In the genomic region with DNA sequence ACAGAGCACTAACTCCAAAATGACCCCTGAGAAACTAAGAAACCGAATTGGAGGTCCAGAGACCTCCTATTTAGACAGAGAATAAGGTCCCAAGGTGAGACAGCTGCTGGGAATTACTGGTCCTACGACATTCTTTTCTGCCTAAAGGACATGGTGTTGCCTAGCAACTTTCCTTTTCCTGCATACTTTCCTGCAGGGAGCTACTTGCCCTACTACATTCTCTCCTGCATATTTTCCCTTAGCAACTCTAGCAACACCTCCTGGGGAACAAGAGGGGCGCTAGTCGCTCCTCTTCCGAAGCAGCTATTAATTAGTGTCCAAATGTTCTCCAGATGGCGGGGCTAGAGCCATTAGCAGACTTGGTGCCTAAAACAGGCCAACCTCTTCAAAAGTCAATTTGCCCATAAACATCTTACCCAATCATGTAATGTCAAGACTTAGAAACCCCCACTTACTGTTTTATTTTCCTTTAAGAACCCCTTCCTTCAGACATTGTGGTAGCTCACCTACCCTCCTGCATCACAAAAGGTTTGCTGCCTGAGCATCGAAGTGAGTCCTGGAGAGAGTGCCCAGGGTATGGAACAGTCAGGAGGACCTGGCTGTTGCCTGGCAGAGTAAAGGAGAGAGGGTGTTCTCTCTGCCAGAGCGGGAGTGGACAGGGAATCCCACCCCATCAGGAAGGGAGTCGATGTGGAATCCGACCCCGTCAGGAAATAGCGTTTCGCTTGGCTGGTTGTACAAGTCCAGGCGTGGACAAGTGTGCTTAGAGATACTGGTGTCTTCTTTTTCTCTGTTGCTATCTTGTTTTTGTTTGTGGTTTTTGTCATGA, we compare ENCODE assay signal across 8 mouse cellular contexts. TPM values are rescaled to one million over a fixed set of nuclear protein-coding genes. Genes with fewer than 3 reads are reported as not detected.
A peak's percentile ranks its signal among the peaks of the same experiment; 100 is the strongest.
DNase-seq lines count a peak whose midpoint lies in the region; ATAC-seq and TF ChIP-seq lines count a peak whose summit lies in the region.

No protein-coding gene starts in this region.

- TF ChIP-seq POLR2A in limb, embryonic 14.5 days (IDR thresholded peaks at IDR 0.05; ENCODE audit: borderline replicate concordance, extremely low read depth, insufficient read depth, insufficient read length): no peak

- 0 out of 2 replicates have a peak, but pooled peaks have one; percentile 6 for TF ChIP-seq CTCF in forebrain, postnatal 0 days (IDR thresholded peaks at IDR 0.05; ENCODE audit: low read depth)

- ATAC-seq in forebrain, postnatal 0 days: peak; percentile 27; the same call in 1 of the 2 replicates
- no peak for ATAC-seq in forebrain, embryonic 13.5 days
- 0 out of 2 replicates have a peak, but pooled peaks have one; percentile 37 for ATAC-seq in erythroid progenitor cell, adult 5-6 weeks (replicated peaks; ENCODE audit: low FRiP score, poor library complexity, severe bottlenecking)
- ATAC-seq in limb, embryonic 14.5 days (ENCODE audit: low FRiP score, low read depth): peak; percentile 78

- intact Hi-C loops in left cerebral cortex, postnatal 36 days (cut with DNase I): no loop called here

- no peak overlapping the region for H3K9ac ChIP-seq in forebrain, postnatal 0 days
- H3K9ac ChIP-seq in forebrain, embryonic 13.5 days: no peak overlapping the region
- no peak overlapping the region for H3K9ac ChIP-seq in ES-E14 (ENCODE audit: insufficient read depth, low read depth, low read length, poor library complexity, severe bottlenecking)
- H3K9ac ChIP-seq in limb, embryonic 14.5 days (ENCODE audit: low read depth, low read length, severe bottlenecking): no peak overlapping the region

- H3K4me3 ChIP-seq in forebrain, postnatal 0 days (ENCODE audit: low read depth, low read length): no peak overlapping the region
- no peak overlapping the region for H3K4me3 ChIP-seq in forebrain, embryonic 13.5 days
- H3K4me3 ChIP-seq in ES-E14 (ENCODE audit: insufficient read depth in 1 of 2, low read depth in 1 of 2, low read length in 2 of 2, poor library complexity in 1 of 2, severe bottlenecking in 1 of 2): no peak overlapping the region
- no peak overlapping the region for H3K4me3 ChIP-seq in limb, embryonic 14.5 days (replicated peaks; ENCODE audit: low read length)

- H3K9me3 ChIP-seq in forebrain, postnatal 0 days (ENCODE audit: low read length): no peaks in the 10 kb centered on the region
- no peaks in the 10 kb centered on the region for H3K9me3 ChIP-seq in forebrain, embryonic 13.5 days (replicated peaks)
- no peaks in the 10 kb centered on the region for H3K9me3 ChIP-seq in ES-E14 (ENCODE audit: control insufficient read depth, insufficient read depth, low read depth, low read length)
- no peaks in the 10 kb centered on the region for H3K9me3 ChIP-seq in limb, embryonic 14.5 days (ENCODE audit: control insufficient read depth, low read length)

- H3K27ac ChIP-seq in forebrain, postnatal 0 days (ENCODE audit: low read depth, low read length): no peak overlapping the region
- no peak overlapping the region for H3K27ac ChIP-seq in forebrain, embryonic 13.5 days
- H3K27ac ChIP-seq in ES-E14 (ENCODE audit: insufficient read depth, low read depth, low read length, poor library complexity, severe bottlenecking): peak overlapping the region; percentile 54
- H3K27ac ChIP-seq in limb, embryonic 14.5 days (replicated peaks; ENCODE audit: low read depth, low read length): peak overlapping the region; percentile 35; the same call in 1 of the 2 replicates

- WGBS in forebrain, postnatal 0 days: 47% methylated on average over 14 of the region's 14 CpGs
- WGBS in forebrain, embryonic 13.5 days: 43% methylated on average over 14 of the region's 14 CpGs
- WGBS in limb, embryonic 14.5 days: 14% methylated on average over 14 of the region's 14 CpGs

- no peaks in the 10 kb centered on the region for H3K27me3 ChIP-seq in forebrain, postnatal 0 days (ENCODE audit: insufficient read depth, low read length)
- no peaks in the 10 kb centered on the region for H3K27me3 ChIP-seq in forebrain, embryonic 13.5 days
- H3K27me3 ChIP-seq in limb, embryonic 14.5 days (ENCODE audit: control insufficient read depth, insufficient read depth, low read length): no peaks in the 10 kb centered on the region

- in situ Hi-C loops in ES-E14 (cut with MboI; ENCODE audit: low sequenced_read_pairs in 2 of 2, unreplicated experiment in 2 of 2): no loop called here

- no peak overlapping the region for H3K4me2 ChIP-seq in forebrain, postnatal 0 days (ENCODE audit: low read depth)
- H3K4me2 ChIP-seq in forebrain, embryonic 13.5 days: no peak overlapping the region
- H3K4me2 ChIP-seq in limb, embryonic 14.5 days (replicated peaks; ENCODE audit: low read depth, low read length, severe bottlenecking): peak overlapping the region; percentile 20

- H3K4me1 ChIP-seq in forebrain, postnatal 0 days (ENCODE audit: insufficient read depth): no peaks in the 10 kb centered on the region
- 0 out of 2 replicates have a peak, but pooled peaks cover 5% of the 10 kb centered on the region for H3K4me1 ChIP-seq in forebrain, embryonic 13.5 days
- peaks cover 5% of the 10 kb centered on the region in 2 experiments; a peak in 2 of 4 replicates for H3K4me1 ChIP-seq in ES-E14 (ENCODE audit: control insufficient read depth in 2 of 2, insufficient read depth in 2 of 2, low read length in 2 of 2, poor library complexity in 1 of 2)
- H3K4me1 ChIP-seq in limb, embryonic 14.5 days (ENCODE audit: control insufficient read depth, insufficient read depth, low read length): peaks cover 11% of the 10 kb centered on the region

- no peak for DNase-seq in forebrain, postnatal 0 days
- DNase-seq in ES-E14 (ENCODE audit: low read depth, low spot score): peak; percentile 20
- DNase-seq in limb, embryonic 14.5 days (ENCODE audit: low spot score): peak; percentile 68
- peak; percentile 41 for DNase-seq in retina, embryonic 14.5 days (ENCODE audit: low spot score)
- DNase-seq in left cerebral cortex, postnatal 36 days (ENCODE audit: low spot score in 2 of 2): no peak
- DNase-seq in frontal cortex, postnatal 36 days (ENCODE audit: low spot score in 2 of 2): no peak

- no peaks in the 10 kb centered on the region for H3K36me3 ChIP-seq in forebrain, postnatal 0 days (ENCODE audit: insufficient read depth)
- H3K36me3 ChIP-seq in forebrain, embryonic 13.5 days (ENCODE audit: poor library complexity, severe bottlenecking): no peaks in the 10 kb centered on the region
- H3K36me3 ChIP-seq in ES-E14 (ENCODE audit: control insufficient read depth, insufficient read depth, low read length, poor library complexity, severe bottlenecking): no peaks in the 10 kb centered on the region
- no peaks in the 10 kb centered on the region for H3K36me3 ChIP-seq in limb, embryonic 14.5 days (ENCODE audit: control insufficient read depth, insufficient read depth, low read length)

TF ChIP-seq in ES-E14, 5 proteins besides CTCF, POLR2A, EP300 and RAD21:
- no peak for TF ChIP-seq ZC3H11A (IDR thresholded peaks at IDR 0.05; ENCODE audit: borderline replicate concordance, low read depth, low read length)
- TF ChIP-seq HCFC1 (IDR thresholded peaks at IDR 0.05; ENCODE audit: borderline replicate concordance, insufficient read depth, low read length): no peak
- peak; percentile 64; the same call in 1 of the 2 replicates for TF ChIP-seq CHD2 (IDR thresholded peaks at IDR 0.05; ENCODE audit: low read depth, low read length)
- TF ChIP-seq ZNF384 (IDR thresholded peaks at IDR 0.05; ENCODE audit: low read depth, low read length): no peak
- no peak for TF ChIP-seq MAFK (IDR thresholded peaks at IDR 0.05; ENCODE audit: insufficient read depth, low read depth, low read length)

RNA-seq across cellular contexts. Expression of gene Zfp53, which starts 15.2 kb away (rescaled TPM):
- 6.2 and 6.6 TPM in 2 replicates for total RNA-seq in forebrain, postnatal 0 days (2014; rRNA removed)
- polyA plus RNA-seq in forebrain, postnatal 0 days (2015; fragmentation: Nextera tagmentation; extraction: Ambion mirVana): 8.0 and 11.3 TPM in 2 replicates
- 10.5 and 10.8 TPM in 2 replicates for polyA plus RNA-seq in forebrain, embryonic 13.5 days (2015; fragmentation: Nextera tagmentation; extraction: Ambion mirVana)
- 5.0 and 5.9 TPM in 2 replicates for total RNA-seq in ES-E14 (2012; rRNA removed)
- total RNA-seq in erythroid progenitor cell, adult 5-6 weeks (2015; ENCODE audit: low replicate concordance): 2.1 and 11.5 TPM in 2 replicates
- 3.3 and 9.1 TPM in 2 replicates for total RNA-seq in erythroid progenitor cell, adult 5-6 weeks (2017; ENCODE audit: low replicate concordance)
- 3.4 and 5.3 TPM in 2 replicates for polyA plus RNA-seq in limb, embryonic 14.5 days (2012; rRNA removed)
- 9.4 and 10.3 TPM in 2 replicates for polyA plus RNA-seq in limb, embryonic 14.5 days (2014; fragmentation: Nextera tagmentation; extraction: Ambion mirVana)
- 1 to 10 TPM; 3.6 to 4.5 TPM for total RNA-seq in left cerebral cortex, postnatal 36 days (2021)

RNA-seq across cellular contexts. Expression of gene Zfp51, which starts 23.4 kb away (rescaled TPM):
- total RNA-seq in forebrain, postnatal 0 days (2014; rRNA removed): 6.5 and 7.7 TPM in 2 replicates
- 6.0 and 6.6 TPM in 2 replicates for polyA plus RNA-seq in forebrain, postnatal 0 days (2015; fragmentation: Nextera tagmentation; extraction: Ambion mirVana)
- 13.1 and 15.2 TPM in 2 replicates for polyA plus RNA-seq in forebrain, embryonic 13.5 days (2015; fragmentation: Nextera tagmentation; extraction: Ambion mirVana)
- 6.6 and 8.1 TPM in 2 replicates for total RNA-seq in ES-E14 (2012; rRNA removed)
- 3.4 and 10.1 TPM in 2 replicates for total RNA-seq in erythroid progenitor cell, adult 5-6 weeks (2015; ENCODE audit: low replicate concordance)
- 6.5 and 11.9 TPM in 2 replicates for total RNA-seq in erythroid progenitor cell, adult 5-6 weeks (2017; ENCODE audit: low replicate concordance)
- 5.4 and 7.1 TPM in 2 replicates for polyA plus RNA-seq in limb, embryonic 14.5 days (2012; rRNA removed)
- polyA plus RNA-seq in limb, embryonic 14.5 days (2014; fragmentation: Nextera tagmentation; extraction: Ambion mirVana): 14.7 and 16.6 TPM in 2 replicates
- total RNA-seq in left cerebral cortex, postnatal 36 days (2021): 1 to 10 TPM; 3.4 to 5.3 TPM

RNA-seq across cellular contexts. Expression of gene Zfp54, which starts 50.5 kb away (rescaled TPM):
- total RNA-seq in forebrain, postnatal 0 days (2014; rRNA removed): 3.1 and 4.2 TPM in 2 replicates
- 1.3 and 3.0 TPM in 2 replicates for polyA plus RNA-seq in forebrain, postnatal 0 days (2015; fragmentation: Nextera tagmentation; extraction: Ambion mirVana)
- 3.6 and 3.9 TPM in 2 replicates for polyA plus RNA-seq in forebrain, embryonic 13.5 days (2015; fragmentation: Nextera tagmentation; extraction: Ambion mirVana)
- total RNA-seq in ES-E14 (2012; rRNA removed): 2.7 and 3.3 TPM in 2 replicates
- total RNA-seq in erythroid progenitor cell, adult 5-6 weeks (2015; ENCODE audit: low replicate concordance): 1.1 and 1.3 TPM in 2 replicates
- 8.5 TPM in 1 of 2 replicates, not detected in the other for total RNA-seq in erythroid progenitor cell, adult 5-6 weeks (2017; ENCODE audit: low replicate concordance)
- polyA plus RNA-seq in limb, embryonic 14.5 days (2012; rRNA removed): 1.8 and 2.5 TPM in 2 replicates
- 4.5 and 5.2 TPM in 2 replicates for polyA plus RNA-seq in limb, embryonic 14.5 days (2014; fragmentation: Nextera tagmentation; extraction: Ambion mirVana)
- under 1 TPM; 0.62 to 0.79 TPM for total RNA-seq in left cerebral cortex, postnatal 36 days (2021)

Comparison
In these comparisons a context has a peak if more than half of its experiments do, and no peak if none do; other contexts are left out.
1. DNase-seq: peak in ES-E14 (single experiment), limb, embryonic 14.5 days (single experiment) and retina, embryonic 14.5 days (single experiment); none in forebrain, postnatal 0 days (single experiment), left cerebral cortex, postnatal 36 days (0 of 2) and frontal cortex, postnatal 36 days (0 of 2).
2. H3K27ac ChIP-seq: peak in ES-E14 (single experiment) and limb, embryonic 14.5 days (single experiment); none in forebrain, postnatal 0 days (single experiment) and forebrain, embryonic 13.5 days (single experiment).